Mouse (Mus musculus) monocyte, adult 5-6 weeks (primary cell): ENCODE data around the gene Gcc1. TPM values are rescaled to one million over a fixed set of nuclear protein-coding genes. Genes with fewer than 3 reads are reported as not detected.

Experiments
- ATAC-seq: fragments of 153-309, 156-312 bp; replicated peaks from 2 replicates; pipeline ENCODE4 v1.8.0; 2017; ENCODE audit warnings: mild to moderate bottlenecking; ENCODE audit not compliant: low TSS enrichment, insufficient number of reproducible peaks, severe bottlenecking, poor library complexity, low FRiP score
- total RNA-seq: library from RNA; stranded (forward); fragments of 200-1000, 200-491, 200-594 nt; gene quantifications from 3 replicates; pipeline ENCODE4 v1.2.3, GENCODE M21; 2017

Gene Gcc1
- total RNA-seq: 19.5 to 31.0 TPM (median 23.3 TPM) in 3 replicates

- ATAC-seq: no peak
Measured at GRCm38 (mm10) chr6:28428290-28428689, at the start of gene Gcc1. Gcc1 (minus strand) TSS chr6:28428390.

- ATAC-seq: no peak
Measured at GRCm38 (mm10) chr6:28474839-28475238, 46.6 kb upstream of the Gcc1 start, which contains the start of gene Snd1. Snd1 (plus strand) TSS chr6:28475139.

GRCm38 (mm10) chr6:28474211-28474610, 46.0 kb upstream of the Gcc1 start:
- ATAC-seq: no peak

- ATAC-seq: no peak
Measured at GRCm38 (mm10) chr6:28471284-28472035, 43.3 kb upstream of the Gcc1 start.

GRCm38 (mm10) chr6:28470621-28471020, 42.4 kb upstream of the Gcc1 start:
- ATAC-seq: no peak

- no peak for ATAC-seq
Measured at GRCm38 (mm10) chr6:28470017-28470602, 41.9 kb upstream of the Gcc1 start.

GRCm38 (mm10) chr6:28464630-28465029, 36.4 kb upstream of the Gcc1 start:
- ATAC-seq: no peak

- ATAC-seq: no peak
Measured at GRCm38 (mm10) chr6:28460534-28460933, 32.3 kb upstream of the Gcc1 start.

- no peak for ATAC-seq
Measured at GRCm38 (mm10) chr6:28459221-28459668, 31.1 kb upstream of the Gcc1 start.

- no peak for ATAC-seq
Measured at GRCm38 (mm10) chr6:28450977-28451376, 22.8 kb upstream of the Gcc1 start.

- ATAC-seq: no peak
Measured at GRCm38 (mm10) chr6:28450481-28450880, 22.3 kb upstream of the Gcc1 start.

GRCm38 (mm10) chr6:28449253-28449652, 21.1 kb upstream of the Gcc1 start, which contains the start of gene Pax4:
Pax4 (minus strand) TSS chr6:28449353.
- ATAC-seq: no peak

- ATAC-seq: no peak
Measured at GRCm38 (mm10) chr6:28447937-28448336, 19.7 kb upstream of the Gcc1 start.

- no peak for ATAC-seq
Measured at GRCm38 (mm10) chr6:28431538-28431855, 3.3 kb upstream of the Gcc1 start.

GRCm38 (mm10) chr6:28430795-28431537, 2.8 kb upstream of the Gcc1 start:
- no peak for ATAC-seq

- no peak for ATAC-seq
Measured at GRCm38 (mm10) chr6:28429870-28430269, 1.7 kb upstream of the Gcc1 start.

GRCm38 (mm10) chr6:28427096-28427839, 922 bp downstream of the Gcc1 start, which contains the start of gene Fscn3:
Fscn3 (plus strand) TSS chr6:28427789.
- no peak for ATAC-seq

- no peak for ATAC-seq
Measured at GRCm38 (mm10) chr6:28425019-28425418, 3.2 kb downstream of the Gcc1 start.
